In genomic region chr11:113283376-113283811, GRCm38 (mm10) we compare ENCODE assay signal across 9 mouse cellular contexts.
DNase-seq lines count a peak whose midpoint lies in the region; ATAC-seq and TF ChIP-seq lines count a peak whose summit lies in the region.
"Had no signal": no experiment of that assay in that cellular context is flagged by ENCODE, and none has a peak within 500 bp of the region (broad histone marks: within the 10 kb centered on the region; RNA-seq: fewer than 3 reads in every experiment).

No protein-coding gene starts in this region.

- H3K4me2 ChIP-seq in hindbrain, embryonic 16.5 days (ENCODE audit: low read length), result no peak overlapping the region
- H3K4me2 ChIP-seq in midbrain, embryonic 11.5 days, result no peak overlapping the region
- H3K4me2 ChIP-seq: liver, embryonic 15.5 days had no signal

- ATAC-seq in hindbrain, embryonic 16.5 days, result peak; percentile 59; the same call in 1 of the 2 replicates
- no peak for ATAC-seq in midbrain, embryonic 11.5 days (ENCODE audit: low FRiP score)
- no peak for ATAC-seq in monocyte, adult 5-6 weeks (replicated peaks; ENCODE audit: insufficient number of reproducible peaks, low FRiP score, low TSS enrichment, poor library complexity, severe bottlenecking)
- ATAC-seq in megakaryocyte progenitor cell, adult 5-6 weeks (replicated peaks; ENCODE audit: poor library complexity), result no peak

- no peak overlapping the region for H3K27ac ChIP-seq in kidney, adult 2 months (ENCODE audit: insufficient read depth, low read depth, low read length)
- peak overlapping the region; percentile 4; the same call in 1 of the 2 replicates for H3K27ac ChIP-seq in embryonic facial prominence, embryonic 10.5 days (replicated peaks)
- peak overlapping the region; percentile 24; the same call in 1 of the 2 replicates for H3K27ac ChIP-seq in hindbrain, embryonic 16.5 days (ENCODE audit: low read depth, low read length)
- no peak overlapping the region for H3K27ac ChIP-seq in midbrain, embryonic 11.5 days (ENCODE audit: low read depth, low read length)
- H3K27ac ChIP-seq: liver, embryonic 15.5 days had no signal

- TF ChIP-seq CTCF in kidney, adult 2 months (conservative IDR thresholded peaks at IDR 0.05; ENCODE audit: insufficient read depth, insufficient read length, low read depth, low read length), result no peak

- no peak for TF ChIP-seq POLR2A in kidney, adult 2 months (IDR thresholded peaks at IDR 0.05; ENCODE audit: low read depth, low read length)

- H3K27me3 ChIP-seq in kidney, adult 2 months (replicated peaks; ENCODE audit: control insufficient read depth, insufficient read depth, low read length), result no peaks in the 10 kb centered on the region
- 0 out of 2 replicates have a peak, but pooled peaks cover 7% of the 10 kb centered on the region for H3K27me3 ChIP-seq in embryonic facial prominence, embryonic 10.5 days (replicated peaks; ENCODE audit: low read depth, poor library complexity, severe bottlenecking)
- H3K27me3 ChIP-seq in hindbrain, embryonic 16.5 days (replicated peaks; ENCODE audit: control insufficient read depth, insufficient read depth, low read length), result no peaks in the 10 kb centered on the region
- peaks cover 3% of the 10 kb centered on the region for H3K27me3 ChIP-seq in midbrain, embryonic 11.5 days (ENCODE audit: control insufficient read depth, insufficient read depth, low read length)
- H3K27me3 ChIP-seq: liver, embryonic 15.5 days had no signal

- H3K9me3 ChIP-seq in embryonic facial prominence, embryonic 10.5 days, result no peaks in the 10 kb centered on the region
- no peaks in the 10 kb centered on the region for H3K9me3 ChIP-seq in hindbrain, embryonic 16.5 days (ENCODE audit: control insufficient read depth, low read length)
- H3K9me3 ChIP-seq in midbrain, embryonic 11.5 days (ENCODE audit: control insufficient read depth, low read length), result no peaks in the 10 kb centered on the region
- H3K9me3 ChIP-seq: liver, embryonic 15.5 days had no signal

- peak; percentile 24 for DNase-seq in kidney, adult 2 months
- no peak for DNase-seq in kidney, adult 8-10 months
- no peak for DNase-seq in embryonic facial prominence, embryonic 10.5 days (ENCODE audit: low spot score)
- peak; percentile 78 for DNase-seq in midbrain, embryonic 11.5 days (ENCODE audit: low spot score, missing footprints)
- DNase-seq in spleen, adult 12 weeks (ENCODE audit: low spot score), result no peak

- 30% methylated on average over 11 of the region's 11 CpGs for WGBS in kidney, adult 2 months
- WGBS in embryonic facial prominence, embryonic 10.5 days, result 39% methylated on average over 11 of the region's 11 CpGs
- 32% methylated on average over 11 of the region's 11 CpGs for WGBS in hindbrain, embryonic 16.5 days
- 51% methylated on average over 11 of the region's 11 CpGs for WGBS in midbrain, embryonic 11.5 days

- no peak overlapping the region for H3K4me3 ChIP-seq in kidney, adult 2 months (ENCODE audit: insufficient read depth, low read depth, low read length)
- no peak overlapping the region for H3K4me3 ChIP-seq in embryonic facial prominence, embryonic 10.5 days
- no peak overlapping the region for H3K4me3 ChIP-seq in hindbrain, embryonic 16.5 days (ENCODE audit: low read length)
- H3K4me3 ChIP-seq in midbrain, embryonic 11.5 days (ENCODE audit: low read depth, low read length), result no peak overlapping the region
- H3K4me3 ChIP-seq: liver, embryonic 15.5 days had no signal

- no peaks in the 10 kb centered on the region for H3K4me1 ChIP-seq in kidney, adult 2 months (ENCODE audit: control insufficient read depth, insufficient read depth, low read length)
- peaks cover 43% of the 10 kb centered on the region for H3K4me1 ChIP-seq in embryonic facial prominence, embryonic 10.5 days
- peaks cover 2% of the 10 kb centered on the region; the same call in 1 of the 2 replicates for H3K4me1 ChIP-seq in hindbrain, embryonic 16.5 days (ENCODE audit: control insufficient read depth, insufficient read depth, low read depth, low read length)
- H3K4me1 ChIP-seq in midbrain, embryonic 11.5 days (ENCODE audit: control insufficient read depth, insufficient read depth, low read length), result peaks cover 5% of the 10 kb centered on the region; the same call in 1 of the 2 replicates
- H3K4me1 ChIP-seq: liver, embryonic 15.5 days had no signal

- no peaks in the 10 kb centered on the region for H3K36me3 ChIP-seq in kidney, adult 2 months (ENCODE audit: control insufficient read depth, insufficient read depth, low read length)
- H3K36me3 ChIP-seq in embryonic facial prominence, embryonic 10.5 days (replicated peaks), result no peaks in the 10 kb centered on the region
- H3K36me3 ChIP-seq in hindbrain, embryonic 16.5 days (ENCODE audit: control insufficient read depth, insufficient read depth, low read length), result no peaks in the 10 kb centered on the region
- H3K36me3 ChIP-seq in midbrain, embryonic 11.5 days (ENCODE audit: control insufficient read depth, insufficient read depth, low read length), result no peaks in the 10 kb centered on the region
- H3K36me3 ChIP-seq: liver, embryonic 15.5 days had no signal

- H3K9ac ChIP-seq in hindbrain, embryonic 16.5 days (ENCODE audit: low read depth, low read length), result no peak overlapping the region
- no peak overlapping the region for H3K9ac ChIP-seq in midbrain, embryonic 11.5 days (ENCODE audit: low read length)
- H3K9ac ChIP-seq: liver, embryonic 15.5 days had no signal

Comparison
In these comparisons a context has a peak if more than half of its experiments do, and no peak if none do; other contexts are left out.
1. DNase-seq: peak in kidney, adult 2 months (single experiment) and midbrain, embryonic 11.5 days (single experiment); none in kidney, adult 8-10 months (0 of 2), embryonic facial prominence, embryonic 10.5 days (single experiment) and spleen, adult 12 weeks (single experiment).
2. H3K27ac ChIP-seq: peak in embryonic facial prominence, embryonic 10.5 days (single experiment) and hindbrain, embryonic 16.5 days (single experiment); none in kidney, adult 2 months (single experiment) and midbrain, embryonic 11.5 days (single experiment).